Mouse (Mus musculus): Measurements from ENCODE around the gene Sipa1l1. TPM values are rescaled to one million over a fixed set of nuclear protein-coding genes. Genes with fewer than 3 reads are reported as not detected.
A peak's percentile ranks its signal among the peaks of the same experiment; 100 is the strongest.

Gene Sipa1l1
- polyA plus RNA-seq (2012; rRNA removed) = 17.5 and 21.7 TPM in 2 replicates

DNA sequence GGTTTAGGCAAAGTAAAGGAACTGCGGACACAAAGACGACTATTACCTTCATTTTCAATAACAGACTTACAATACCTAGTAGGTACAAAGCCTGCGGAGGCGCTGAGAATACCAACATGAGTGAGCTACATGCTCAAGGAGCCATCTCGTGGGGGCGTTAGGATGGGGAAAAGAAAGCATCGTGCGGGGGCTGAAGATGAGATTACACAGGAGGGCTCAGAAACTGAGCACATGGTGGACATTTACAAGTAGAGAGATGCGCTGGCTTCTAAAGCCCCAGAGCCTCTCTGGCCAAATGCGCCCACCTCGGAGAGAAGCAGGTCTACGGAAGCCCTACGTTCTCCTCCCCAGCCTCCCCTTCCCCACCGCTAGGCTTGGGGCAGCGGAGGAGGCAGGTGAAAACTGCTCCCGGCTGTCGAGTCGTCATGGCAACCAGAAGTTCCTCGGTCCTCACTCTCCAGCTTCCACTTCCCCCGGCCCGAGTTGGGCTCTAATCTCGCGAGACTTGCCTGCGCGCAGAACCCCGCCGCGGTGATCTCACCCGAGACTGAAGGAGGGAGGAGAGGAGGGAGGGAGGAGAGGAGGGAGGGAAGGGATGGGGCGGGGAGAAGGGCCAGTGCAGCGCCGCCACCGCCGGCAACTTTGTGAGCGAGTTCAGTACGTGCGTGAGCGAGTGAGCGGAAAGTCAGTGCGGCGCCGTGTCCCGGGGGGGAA, at the start of gene Sipa1l1:
Gene Sipa1l1 (plus strand): TSS at position 501 of the 714 bp plus-strand sequence.
- no peak for DNase-seq (ENCODE audit: low spot score)

DNA sequence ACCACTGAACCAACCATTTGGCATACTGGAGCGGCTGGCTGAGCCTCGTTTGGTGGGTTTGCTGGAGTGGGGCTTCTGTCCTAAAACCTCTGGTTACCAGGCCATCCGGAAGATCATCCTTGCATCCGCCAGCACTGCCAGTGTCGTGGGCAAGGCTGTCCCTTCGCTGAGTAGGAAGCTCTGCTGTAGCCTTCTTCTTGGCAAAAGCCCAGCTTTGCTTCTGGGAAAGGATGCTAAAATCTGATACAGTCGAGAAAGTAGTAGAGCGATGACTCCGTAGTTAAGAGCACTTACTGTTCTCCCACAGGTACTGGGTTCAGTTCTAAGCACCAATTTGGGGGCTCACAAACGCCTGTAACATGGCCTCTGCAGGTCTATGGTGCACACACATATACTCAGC, 47.2 kb upstream of the Sipa1l1 start:
- no peak for DNase-seq (ENCODE audit: low spot score)

DNA sequence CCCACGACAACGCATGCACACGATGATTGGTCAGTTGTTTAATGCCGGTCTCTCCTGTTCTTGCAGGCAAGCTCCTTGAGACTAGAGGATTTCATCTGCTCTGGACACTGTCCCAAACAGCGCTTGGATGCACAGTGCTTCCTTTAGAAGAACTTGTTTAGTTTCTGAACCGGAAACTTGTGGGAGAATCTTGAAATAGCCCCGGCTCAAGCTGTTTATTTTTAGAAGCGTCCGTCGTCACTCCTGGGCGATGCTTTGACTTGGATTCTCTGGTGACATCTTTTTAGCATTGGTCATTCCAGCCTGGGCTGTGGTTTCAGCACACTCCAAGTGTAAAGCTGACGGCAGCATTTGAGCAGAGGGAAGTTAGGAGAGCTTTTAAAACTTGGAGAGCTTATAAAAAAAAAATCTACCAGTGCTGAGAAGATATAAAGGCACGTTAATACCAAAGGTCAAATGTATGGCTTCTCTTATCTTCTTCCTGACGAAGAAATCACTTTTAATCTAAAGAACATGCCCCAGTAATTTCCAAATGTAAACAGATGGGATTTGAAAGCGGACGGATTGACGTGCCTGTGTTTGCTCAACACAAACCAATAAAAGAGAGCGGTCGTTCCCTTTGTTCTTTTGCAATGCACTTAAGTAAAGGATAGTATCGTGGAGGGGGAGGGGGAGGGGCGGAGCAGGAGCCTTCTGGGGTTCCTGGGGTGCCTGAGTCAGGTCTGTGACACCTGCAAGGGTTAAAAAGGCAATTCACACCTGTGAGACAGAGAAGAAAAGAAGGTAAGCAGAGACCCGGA, 46.5 kb upstream of the Sipa1l1 start:
- no peak for DNase-seq (ENCODE audit: low spot score)

DNA sequence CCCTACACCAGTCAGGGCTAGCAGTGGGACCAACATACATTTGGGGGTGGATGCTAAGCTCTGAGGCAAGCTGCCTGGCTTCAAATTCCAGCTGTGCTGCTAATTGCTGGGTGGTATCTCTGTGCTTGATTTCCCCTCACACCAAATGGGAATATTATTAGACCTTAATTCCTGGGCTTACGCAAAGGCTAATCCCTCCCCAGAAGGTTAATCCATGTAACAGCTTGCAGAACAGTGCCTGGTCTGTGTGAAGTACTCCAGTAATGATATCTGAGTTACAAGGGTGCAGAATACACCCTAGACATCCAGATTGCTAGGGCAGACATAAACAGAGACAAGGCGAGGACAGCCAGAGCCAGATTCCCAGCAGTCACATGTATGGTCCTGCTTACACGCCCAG, 42.3 kb upstream of the Sipa1l1 start:
- DNase-seq (ENCODE audit: low spot score) = no peak

DNA sequence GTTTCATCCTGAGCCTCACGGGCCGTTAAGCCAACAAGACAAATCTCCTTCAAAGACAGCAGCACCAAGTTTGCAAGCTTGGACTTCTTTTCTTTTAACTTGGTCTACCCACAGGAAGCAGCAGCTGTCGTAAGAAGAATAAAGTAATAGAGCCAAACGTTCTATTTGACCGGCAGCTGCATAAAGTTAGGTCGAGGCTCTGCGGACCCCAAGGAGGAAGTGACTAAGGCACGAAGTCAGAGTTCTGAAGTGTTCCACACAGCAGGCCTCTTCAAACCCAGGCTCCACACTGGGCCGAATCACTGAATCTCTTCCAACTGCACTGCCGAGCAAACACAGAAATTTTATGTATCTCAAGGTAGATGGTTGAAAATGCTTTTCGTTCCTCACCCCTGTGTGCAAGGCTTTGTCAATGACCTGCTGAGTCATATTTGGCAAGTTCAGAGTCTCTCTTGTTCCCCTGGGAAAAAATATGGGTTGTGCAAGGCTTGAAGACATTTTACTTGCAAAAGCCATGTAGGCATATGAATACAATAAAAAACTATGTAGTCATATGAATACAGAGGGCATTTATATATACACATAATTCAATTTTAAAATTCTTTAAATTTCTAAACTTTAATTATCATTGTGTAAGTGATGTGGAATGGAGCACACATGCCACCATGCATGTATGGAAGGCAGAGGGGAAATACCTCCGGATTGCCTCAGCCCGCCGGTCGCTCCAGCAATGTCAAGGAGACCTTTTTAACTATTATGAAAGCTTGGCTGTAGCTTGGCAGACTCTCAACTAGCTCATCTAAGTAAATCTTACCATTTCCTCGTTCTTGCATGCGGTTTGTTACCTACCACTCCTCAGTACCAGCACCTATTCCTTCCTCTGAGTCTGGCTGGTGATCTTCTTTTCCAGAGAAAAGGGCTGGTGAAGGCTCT, 29.6 kb upstream of the Sipa1l1 start:
- DNase-seq (ENCODE audit: low spot score) = no peak

DNA sequence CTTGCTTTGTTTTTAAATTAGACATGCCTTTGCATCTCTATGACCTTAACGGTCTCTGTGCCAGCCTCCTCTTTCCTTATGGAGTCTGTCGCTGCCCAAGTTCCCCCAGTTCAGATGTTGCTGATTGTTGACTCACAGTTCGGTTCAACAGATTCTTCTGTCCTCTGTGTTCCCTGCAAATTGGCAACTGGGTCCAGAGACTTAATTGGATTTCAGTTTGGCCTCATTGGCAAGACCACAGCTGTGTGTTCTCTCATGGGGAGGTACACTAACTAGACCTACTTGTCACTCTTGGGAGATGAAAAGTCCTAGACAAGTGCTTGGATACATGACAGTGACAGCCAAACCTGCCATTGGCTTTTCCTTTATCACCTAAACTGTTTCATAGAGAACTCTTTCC, 25.7 kb upstream of the Sipa1l1 start:
- DNase-seq (ENCODE audit: low spot score) = no peak

DNA sequence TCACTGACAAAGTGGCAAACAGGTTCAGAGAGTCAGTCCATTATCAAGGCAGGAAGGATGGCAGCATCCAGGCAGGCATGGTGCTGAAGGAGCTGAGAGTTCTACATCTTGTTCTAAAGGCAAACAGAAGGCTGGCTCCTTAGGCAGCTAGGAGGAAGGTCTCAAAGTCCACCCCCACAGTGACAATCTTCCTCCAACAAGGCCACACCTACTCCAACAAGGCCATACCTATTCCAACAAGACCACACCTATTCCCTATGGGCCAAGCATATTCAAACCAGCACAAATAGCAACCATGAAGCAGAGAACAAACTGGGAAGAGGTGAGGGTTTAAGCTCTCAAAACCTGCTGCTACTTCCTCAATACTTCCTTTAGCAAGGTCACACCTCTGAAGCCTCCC, 23.9 kb upstream of the Sipa1l1 start:
- DNase-seq (ENCODE audit: low spot score) = no peak

DNA sequence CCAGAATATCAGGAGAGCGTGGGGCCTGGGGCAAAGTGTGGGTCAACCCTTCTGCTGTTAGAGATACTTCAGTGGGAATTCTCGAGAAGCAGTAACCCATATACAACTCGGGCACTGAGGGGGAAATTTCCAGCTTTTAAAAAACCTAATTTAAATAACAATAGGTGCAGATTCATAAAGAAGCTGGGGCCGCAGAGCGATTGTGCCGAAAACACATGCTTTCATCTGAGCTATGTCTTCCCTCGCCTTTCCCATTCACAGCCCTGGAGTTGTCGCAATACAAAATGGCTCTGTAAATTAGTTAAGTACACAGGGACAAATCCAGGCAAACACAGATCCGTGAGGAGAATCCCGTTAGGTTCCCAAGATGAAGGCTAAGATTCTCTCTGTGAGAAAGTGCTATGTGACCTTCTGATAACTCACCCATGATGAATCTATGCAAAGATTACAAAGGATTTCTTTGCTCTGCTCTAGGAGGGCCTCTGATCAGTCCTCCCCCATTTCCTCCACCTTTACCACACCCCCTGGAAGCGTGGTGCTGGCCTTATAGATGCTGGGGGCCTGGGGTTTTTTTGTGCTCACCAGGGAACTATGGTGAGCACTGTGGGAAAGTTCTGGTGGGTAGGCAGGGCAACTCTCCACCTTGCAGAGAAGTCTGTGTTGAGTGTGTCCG, 22.0 kb upstream of the Sipa1l1 start:
- DNase-seq (ENCODE audit: low spot score) = no peak

DNA sequence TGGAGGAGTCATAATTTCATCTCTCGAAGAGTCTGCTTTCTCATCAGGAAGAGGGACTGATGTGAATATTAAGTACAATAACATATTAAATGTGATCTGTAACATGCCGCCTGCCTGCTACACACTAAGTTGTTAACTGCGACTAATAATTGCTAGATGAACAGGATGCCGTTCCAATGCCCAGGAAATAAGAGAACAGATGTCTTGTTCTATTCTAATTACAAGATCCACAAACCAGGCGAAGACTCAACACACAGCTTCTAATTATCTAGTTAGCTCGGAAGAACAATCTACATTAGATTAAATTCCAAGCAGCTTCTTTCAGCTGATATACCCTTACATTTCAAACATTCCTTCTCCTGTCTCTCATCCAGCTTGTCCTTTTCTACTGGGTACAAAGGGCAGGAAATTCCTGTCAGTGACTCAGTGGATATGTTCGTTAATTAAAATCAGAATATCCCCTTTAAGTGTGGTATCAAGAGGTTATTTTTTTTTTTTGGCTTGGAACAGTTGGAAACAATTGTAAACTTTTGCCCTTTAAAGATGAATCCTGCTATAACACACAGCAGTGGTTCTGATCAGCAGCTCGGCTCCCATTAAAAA, 20.7 kb upstream of the Sipa1l1 start:
- no peak for DNase-seq (ENCODE audit: low spot score)

DNA sequence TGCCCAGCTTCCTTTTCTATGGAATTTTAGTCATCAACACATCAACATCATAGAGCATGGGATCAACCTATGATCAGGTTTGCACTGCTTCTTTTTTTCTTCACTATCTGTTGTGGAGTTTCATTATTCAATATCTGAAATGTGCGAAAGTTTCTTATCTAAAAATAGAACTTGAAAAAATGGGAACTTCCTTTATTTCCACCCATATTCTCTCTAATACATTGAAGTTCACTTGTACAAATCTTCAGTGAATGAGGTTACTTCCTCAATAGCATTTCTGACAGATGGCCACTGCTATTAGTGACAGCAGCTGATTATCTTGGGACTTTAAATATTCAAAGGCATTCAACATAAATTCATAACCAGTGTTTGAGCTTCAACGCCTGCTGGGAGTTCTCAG, 18.1 kb upstream of the Sipa1l1 start:
- no peak for DNase-seq (ENCODE audit: low spot score)

DNA sequence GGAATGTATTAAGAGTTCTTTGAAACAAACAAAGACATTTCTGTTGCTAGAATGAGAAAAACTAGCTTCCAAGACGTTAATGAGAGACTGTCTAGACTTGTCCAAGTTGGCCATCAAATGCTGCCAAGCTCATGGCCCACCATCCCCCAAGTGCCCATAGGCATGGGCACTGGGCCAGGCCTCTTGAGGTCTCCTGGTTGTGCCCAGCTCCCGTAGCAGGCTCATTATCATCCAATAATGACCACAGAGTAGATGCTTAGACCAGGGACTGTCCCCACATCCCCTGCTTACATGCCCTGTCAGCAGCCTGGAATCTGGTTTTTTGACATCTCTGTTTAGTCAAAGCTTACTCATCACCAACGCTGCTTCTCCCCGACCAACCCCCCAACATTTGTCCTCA, 14.6 kb upstream of the Sipa1l1 start:
- no peak for DNase-seq (ENCODE audit: low spot score)

DNA sequence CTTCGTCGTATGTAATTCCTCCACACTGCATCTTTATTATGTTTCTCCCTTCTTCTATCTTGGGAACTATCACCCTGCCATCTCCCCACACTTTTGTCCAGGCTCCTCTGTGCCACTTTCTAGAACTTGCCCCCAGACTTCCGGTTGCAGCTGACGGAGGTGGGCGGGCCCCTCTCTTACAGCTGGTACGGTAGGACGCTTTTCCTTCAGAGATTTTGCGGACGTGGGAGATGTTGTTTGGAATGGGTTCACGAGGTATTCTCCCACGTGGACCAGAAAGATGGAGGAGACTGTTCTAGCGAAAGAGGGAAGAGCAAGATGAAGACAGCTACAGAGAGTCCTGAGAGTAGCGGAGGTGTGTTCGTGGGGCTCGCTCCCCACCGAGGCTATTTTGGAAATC, 10.6 kb upstream of the Sipa1l1 start:
- no peak for DNase-seq (ENCODE audit: low spot score)

DNA sequence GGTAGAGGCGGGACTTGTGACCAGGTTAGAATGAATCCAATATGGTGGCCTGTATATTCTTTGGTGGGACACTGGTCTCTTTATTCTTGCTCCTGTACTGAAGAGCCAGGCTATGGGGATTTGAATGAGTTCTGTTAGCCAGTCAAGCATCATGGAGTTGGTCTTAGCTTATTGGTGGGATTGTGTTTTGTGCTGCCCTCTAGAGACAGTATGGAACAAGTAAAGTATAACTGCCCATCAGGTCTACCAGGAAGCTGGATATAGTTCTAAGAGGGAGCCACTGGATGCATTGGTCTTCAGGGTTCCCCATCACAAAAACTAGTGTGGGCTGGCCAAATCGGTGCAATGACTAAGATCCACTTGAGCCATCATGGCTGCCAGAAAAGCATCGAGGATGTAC, 9.7 kb upstream of the Sipa1l1 start:
- no peak for DNase-seq (ENCODE audit: low spot score)

DNA sequence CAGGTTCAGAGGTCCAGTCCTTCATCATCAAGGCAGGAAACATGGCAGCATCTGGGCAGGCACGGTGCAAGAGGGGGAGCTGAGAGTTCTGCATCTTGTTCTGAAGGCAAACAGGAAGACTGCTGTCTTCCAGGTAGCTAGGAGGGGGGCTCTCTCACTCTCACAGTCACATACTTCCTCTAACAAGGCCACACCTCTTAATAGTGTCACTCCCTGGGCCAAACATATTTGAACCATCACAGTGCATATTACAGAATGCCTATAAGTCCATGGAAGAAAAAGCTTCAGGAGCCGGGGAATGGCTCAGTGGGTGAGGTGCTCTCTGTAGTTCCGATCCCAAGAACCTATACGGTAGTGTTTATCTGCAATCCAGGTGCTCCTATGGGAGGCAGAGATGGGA, 3.5 kb upstream of the Sipa1l1 start:
- DNase-seq (ENCODE audit: low spot score) = no peak

DNA sequence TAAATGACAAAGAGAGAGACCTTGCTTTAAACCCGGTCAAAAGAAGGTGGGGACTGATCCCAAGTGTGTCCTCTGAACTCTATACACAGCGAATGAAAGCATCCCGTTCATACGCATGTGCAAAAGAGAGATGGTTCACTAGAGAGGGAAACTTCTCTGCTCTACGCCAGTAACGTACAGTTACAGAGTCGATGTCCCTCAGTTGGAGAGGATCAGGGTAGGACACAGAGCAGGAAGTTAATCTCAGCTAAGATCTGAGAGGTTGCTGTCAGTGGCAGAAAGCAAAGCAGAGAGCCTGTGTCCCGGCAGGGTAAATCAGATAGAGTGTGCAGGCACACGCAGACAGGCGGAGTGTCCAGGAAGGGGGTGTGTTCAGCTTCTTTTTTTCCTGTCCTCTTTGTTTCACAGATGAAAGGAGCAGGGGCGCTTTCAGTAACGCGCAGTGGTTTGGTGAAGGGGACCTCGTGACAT, 3.0 kb upstream of the Sipa1l1 start:
- no peak for DNase-seq (ENCODE audit: low spot score)

DNA sequence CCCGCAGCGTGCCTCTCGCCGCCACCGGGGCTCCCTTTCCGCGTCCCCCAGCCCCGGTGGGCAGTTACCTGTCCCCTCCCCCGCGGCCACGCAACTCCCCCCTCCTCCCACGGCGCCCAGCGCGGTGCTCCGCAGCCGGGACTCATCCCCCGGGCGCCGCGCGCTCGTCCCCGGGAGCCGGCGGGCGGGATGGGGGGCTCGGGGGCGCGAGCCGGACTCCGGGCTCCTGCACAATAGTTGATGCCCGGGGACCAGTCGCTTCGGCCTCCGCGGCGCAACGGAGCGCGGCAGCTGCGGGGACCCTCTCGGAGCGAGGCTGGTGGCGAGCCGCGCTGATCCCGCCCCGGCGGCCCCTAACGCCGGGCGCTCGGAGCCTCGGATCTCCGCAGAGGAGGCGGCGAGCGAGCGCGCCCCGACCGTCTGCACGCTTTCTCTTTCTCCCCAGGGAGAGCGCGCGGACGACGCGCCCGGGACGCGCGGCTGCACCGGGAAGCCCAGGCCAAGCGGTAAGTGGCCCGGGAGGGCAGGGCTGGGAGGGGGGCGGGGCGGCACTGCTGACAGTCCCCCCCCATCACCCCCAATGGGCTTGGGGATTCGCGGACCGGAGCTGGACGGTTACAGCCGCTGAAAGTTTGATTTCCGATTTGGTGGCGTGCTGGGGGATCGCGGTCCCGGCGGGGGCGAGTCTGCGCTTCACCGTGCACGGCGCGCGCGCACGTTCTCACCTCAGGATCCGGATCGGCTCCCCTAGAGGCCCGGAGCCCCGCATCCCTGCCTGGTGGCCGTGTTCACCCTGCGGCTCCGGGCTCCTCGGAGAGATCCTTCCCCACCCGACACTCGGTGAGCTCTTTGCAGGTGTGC, 681 bp downstream of the Sipa1l1 start:
- DNase-seq (ENCODE audit: low spot score) = peak; percentile 84

DNA sequence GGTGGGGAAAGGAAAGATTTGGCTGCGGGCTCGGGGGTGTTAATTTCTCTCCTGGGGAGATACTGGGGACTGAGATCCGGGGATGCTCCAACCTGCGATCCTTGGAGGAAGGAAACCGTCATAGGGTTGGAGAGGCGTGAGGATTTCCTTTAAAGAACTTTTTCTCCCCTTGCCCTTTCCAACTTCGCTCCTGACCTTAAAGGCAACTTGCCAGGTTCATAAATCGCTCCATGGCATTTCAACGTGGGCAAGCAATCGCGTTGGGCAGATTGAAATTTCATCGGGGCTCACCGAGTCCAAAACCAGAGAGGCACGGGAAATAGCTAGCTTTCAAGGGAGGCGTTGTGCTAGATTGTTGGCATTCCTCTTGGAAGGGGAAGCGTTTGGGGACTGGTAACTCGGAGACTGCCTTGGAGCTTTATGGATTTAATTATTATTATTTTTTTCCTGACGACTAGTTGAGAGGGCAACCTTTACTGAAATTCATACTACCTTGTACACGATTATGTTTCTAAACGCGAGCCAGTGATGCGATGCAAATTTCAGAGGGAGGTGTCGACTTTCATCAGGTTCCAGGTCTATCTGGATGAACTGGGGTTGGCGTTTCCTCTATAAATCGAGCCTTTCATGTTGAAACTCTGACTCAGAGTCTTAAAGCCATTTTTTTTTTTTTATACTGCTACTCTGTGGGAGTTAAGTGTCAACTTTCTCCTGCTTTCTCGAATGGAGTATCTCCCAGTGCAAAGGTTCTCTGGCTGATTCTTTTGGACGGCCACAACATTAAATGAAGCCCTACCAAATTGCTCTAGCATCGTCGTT, 1.6 kb downstream of the Sipa1l1 start:
- no peak for DNase-seq (ENCODE audit: low spot score)

DNA sequence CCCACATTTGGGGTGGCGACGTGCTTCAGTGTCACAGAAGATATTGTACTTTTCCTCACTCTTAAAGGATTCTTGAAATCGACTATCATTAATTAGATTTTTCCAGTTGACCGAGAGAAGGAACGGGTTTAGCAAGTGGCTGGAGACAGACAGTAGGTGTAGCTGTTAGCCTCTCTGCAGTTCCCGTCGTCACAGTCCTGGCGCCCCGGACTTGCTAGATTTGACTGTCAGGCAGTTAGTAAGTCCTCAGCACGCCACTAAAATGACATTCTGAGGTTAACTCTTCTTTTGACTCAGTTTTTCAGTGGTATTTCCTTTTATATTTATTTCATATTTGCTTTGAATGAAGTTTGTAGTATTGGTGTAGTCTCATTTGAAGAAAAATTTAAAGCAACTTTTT, 2.5 kb downstream of the Sipa1l1 start:
- no peak for DNase-seq (ENCODE audit: low spot score)

DNA sequence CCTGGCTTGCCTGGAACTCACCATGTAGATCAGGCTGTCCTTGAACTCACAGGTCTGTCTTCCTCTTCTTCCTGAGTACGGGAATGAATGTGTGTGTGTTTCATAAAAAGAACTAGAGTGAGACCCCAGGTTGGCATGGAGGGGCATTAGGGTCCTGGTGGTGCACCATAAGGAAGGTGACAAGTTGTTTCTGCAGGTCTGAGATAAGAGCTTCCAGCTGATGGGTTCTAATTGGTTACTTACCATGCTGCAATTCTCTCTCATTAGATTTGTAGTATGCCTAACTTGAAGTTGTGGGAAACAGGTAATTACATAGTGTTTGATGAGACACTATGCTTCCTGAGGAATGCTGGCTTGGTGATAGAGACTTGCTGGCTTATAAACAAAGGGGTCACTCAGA, 4.5 kb downstream of the Sipa1l1 start:
- no peak for DNase-seq (ENCODE audit: low spot score)

Data from urinary bladder, adult 2 months (tissue).